Mouse (Mus musculus) right cerebral cortex, postnatal 10 days (tissue): ENCODE results near the gene Tecr.
A peak's percentile ranks its signal among the peaks of the same experiment; 100 is the strongest.

Experiments
- DNase-seq, 2 experiments: peaks; one replicate each; pipeline ENCODE4 v3.0.0; 2021; ENCODE audit warnings: low spot score in 2 of 2

Tecr gene

GRCm38 (mm10) chr8:83607661-83608397, at the start of gene Tecr, which contains the start of gene Dnajb1:
Tecr (minus strand) TSS chr8:83607971.
Dnajb1 (plus strand) TSS chr8:83608193.
- DNase-seq, result peak; percentile 100

- DNase-seq, result peak; percentile 38 to 56
These were observed 48.9 kb upstream of the Tecr start for GRCm38 (mm10) chr8:83656484-83657246.

- DNase-seq, result peak; percentile 25 to 32
These were observed 48.3 kb upstream of the Tecr start for GRCm38 (mm10) chr8:83656043-83656442.

- DNase-seq, result peak in 1 of 2 experiments; percentile 27
These were observed 47.0 kb upstream of the Tecr start for GRCm38 (mm10) chr8:83654725-83655124.

- peak; percentile 31 to 49 for DNase-seq
These were observed 45.9 kb upstream of the Tecr start for GRCm38 (mm10) chr8:83653662-83654017.

GRCm38 (mm10) chr8:83652744-83653661, 45.2 kb upstream of the Tecr start:
- peak in 1 of 2 experiments; percentile 47 for DNase-seq

GRCm38 (mm10) chr8:83652030-83652743, 44.4 kb upstream of the Tecr start, which contains the start of gene Gipc1:
Gipc1 (plus strand) TSS chr8:83652677.
- peak; percentile 98 for DNase-seq

- DNase-seq, result peak in 1 of 2 experiments; percentile 35
These were observed 41.9 kb upstream of the Tecr start for GRCm38 (mm10) chr8:83649699-83650098.

- DNase-seq, result no peak
These were observed 40.3 kb upstream of the Tecr start for GRCm38 (mm10) chr8:83648031-83648430.

- DNase-seq, result no peak
These were observed 39.7 kb upstream of the Tecr start for GRCm38 (mm10) chr8:83647511-83647910.

- DNase-seq, result no peak
These were observed 31.9 kb upstream of the Tecr start for GRCm38 (mm10) chr8:83639649-83640048.

- DNase-seq, result no peak
These were observed 31.1 kb upstream of the Tecr start for GRCm38 (mm10) chr8:83638856-83639255.

- DNase-seq, result no peak
These were observed 24.4 kb upstream of the Tecr start for GRCm38 (mm10) chr8:83632083-83632707.

GRCm38 (mm10) chr8:83625676-83626299, 18.0 kb upstream of the Tecr start:
- no peak for DNase-seq

GRCm38 (mm10) chr8:83624739-83625138, 17.0 kb upstream of the Tecr start:
- peak in 1 of 2 experiments; percentile 40 for DNase-seq

- DNase-seq, result no peak
These were observed 15.8 kb upstream of the Tecr start for GRCm38 (mm10) chr8:83623549-83623948.

GRCm38 (mm10) chr8:83622389-83622989, 14.7 kb upstream of the Tecr start:
- peak; percentile 93 to 95 for DNase-seq

GRCm38 (mm10) chr8:83621691-83622388, 14.1 kb upstream of the Tecr start:
- no peak for DNase-seq
